Mouse (Mus musculus): ENCODE results near the gene Kif7. TPM values are rescaled to one million over a fixed set of nuclear protein-coding genes. Genes with fewer than 3 reads are reported as not detected.

The Kif7 gene
- total RNA-seq (2023), result under 1 TPM; 0.76 to 0.91 TPM

GRCm38 (mm10) chr7:79715187-79715981, at the start of gene Kif7:
Kif7 (minus strand) TSS chr7:79715720.

GRCm38 (mm10) chr7:79742659-79743536, 27.4 kb upstream of the Kif7 start, which contains the start of the genes Pex11a and Wdr93:
Pex11a (minus strand) TSS chr7:79743131.
Wdr93 (plus strand) TSS chr7:79743163.

GRCm38 (mm10) chr7:79732622-79733021, 17.1 kb upstream of the Kif7 start, which contains the start of gene Plin1:
Plin1 (minus strand) TSS chr7:79732903.

DNA sequence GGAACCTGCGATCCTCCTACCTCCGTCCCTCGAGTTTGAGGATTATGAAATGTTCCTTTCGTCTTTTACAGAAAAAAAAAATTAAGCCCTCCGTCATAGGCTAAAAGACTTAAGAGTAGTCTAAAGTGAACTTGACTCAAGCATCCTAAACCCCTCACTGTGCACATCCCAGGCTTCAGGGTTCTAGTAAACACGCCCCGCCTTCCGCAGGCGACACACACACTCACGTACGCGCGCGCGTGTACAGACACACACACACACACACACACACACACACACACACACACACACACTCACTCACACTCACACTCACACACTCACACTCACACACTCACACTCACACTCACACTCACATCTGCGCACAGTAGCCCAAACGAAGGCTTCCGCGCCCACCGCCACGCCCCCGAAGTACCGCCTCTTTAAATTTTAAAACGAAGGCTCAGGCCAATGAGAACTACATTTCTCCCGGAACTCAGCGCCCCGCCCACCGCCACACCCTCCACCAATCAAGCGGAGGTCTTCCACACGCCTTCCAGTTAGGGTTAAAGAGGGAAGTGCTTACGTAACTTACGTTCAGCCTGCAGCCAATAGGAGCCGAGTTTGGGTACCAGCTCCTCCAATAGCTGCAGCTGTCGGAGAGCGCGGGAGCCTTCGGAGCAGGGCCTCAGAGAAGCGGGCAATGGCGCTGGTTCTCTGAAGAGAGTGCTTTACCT, 55.8 kb downstream of the Kif7 start, which contains the start of gene Ticrr:
Gene Ticrr, plus strand, starts transcription at position 619 of the 713 bp plus-strand sequence.

Other genes starting within 250 kb of the Kif7 start
- gene Polg, start 249.4 kb downstream of the Kif7 start, total RNA-seq (2023), result 100 to 1,000 TPM in 1 of 2 experiments, 10 to 100 TPM in 1; 94.7 to 112 TPM
- gene Rhcg, start 98.1 kb downstream of the Kif7 start, total RNA-seq (2023), result not detected
- under 1 TPM; 0.52 to 0.55 TPM for gene Ticrr, start 55.5 kb downstream of the Kif7 start, total RNA-seq (2023)
- under 1 TPM in 1 of 2 experiments, not detected in 1; 0.33 TPM for gene Plin1, start 17.2 kb upstream of the Kif7 start, total RNA-seq (2023)
- 1 to 10 TPM; 3.6 to 4.8 TPM for gene Pex11a, start 27.4 kb upstream of the Kif7 start, total RNA-seq (2023)
- not detected for gene Wdr93, start 27.4 kb upstream of the Kif7 start, total RNA-seq (2023)
- not detected for gene Mesp1, start 78.1 kb upstream of the Kif7 start, total RNA-seq (2023)
- gene Mesp2, start 95.0 kb upstream of the Kif7 start, total RNA-seq (2023), result not detected
- gene Anpep, start 145.3 kb upstream of the Kif7 start, total RNA-seq (2023), result 1 to 10 TPM; 7.9 to 8.3 TPM
- 10 to 100 TPM; 13.9 to 14.0 TPM for gene Ap3s2, start 204.9 kb upstream of the Kif7 start, total RNA-seq (2023)
- gene Arpin, start 219.6 kb upstream of the Kif7 start, total RNA-seq (2023), result 1 to 10 TPM; 1.6 to 3.8 TPM

All from monocyte, adult 59 days (primary cell).